Mouse (Mus musculus) ZHBTc4 (cell line): ENCODE results near the gene Fau.

Source experiments
- DNase-seq: peaks from one replicate; pipeline ENCODE4 v3.0.0-alpha.2; 2011; ENCODE audit warnings: low read depth, low spot score

The Fau gene

DNA sequence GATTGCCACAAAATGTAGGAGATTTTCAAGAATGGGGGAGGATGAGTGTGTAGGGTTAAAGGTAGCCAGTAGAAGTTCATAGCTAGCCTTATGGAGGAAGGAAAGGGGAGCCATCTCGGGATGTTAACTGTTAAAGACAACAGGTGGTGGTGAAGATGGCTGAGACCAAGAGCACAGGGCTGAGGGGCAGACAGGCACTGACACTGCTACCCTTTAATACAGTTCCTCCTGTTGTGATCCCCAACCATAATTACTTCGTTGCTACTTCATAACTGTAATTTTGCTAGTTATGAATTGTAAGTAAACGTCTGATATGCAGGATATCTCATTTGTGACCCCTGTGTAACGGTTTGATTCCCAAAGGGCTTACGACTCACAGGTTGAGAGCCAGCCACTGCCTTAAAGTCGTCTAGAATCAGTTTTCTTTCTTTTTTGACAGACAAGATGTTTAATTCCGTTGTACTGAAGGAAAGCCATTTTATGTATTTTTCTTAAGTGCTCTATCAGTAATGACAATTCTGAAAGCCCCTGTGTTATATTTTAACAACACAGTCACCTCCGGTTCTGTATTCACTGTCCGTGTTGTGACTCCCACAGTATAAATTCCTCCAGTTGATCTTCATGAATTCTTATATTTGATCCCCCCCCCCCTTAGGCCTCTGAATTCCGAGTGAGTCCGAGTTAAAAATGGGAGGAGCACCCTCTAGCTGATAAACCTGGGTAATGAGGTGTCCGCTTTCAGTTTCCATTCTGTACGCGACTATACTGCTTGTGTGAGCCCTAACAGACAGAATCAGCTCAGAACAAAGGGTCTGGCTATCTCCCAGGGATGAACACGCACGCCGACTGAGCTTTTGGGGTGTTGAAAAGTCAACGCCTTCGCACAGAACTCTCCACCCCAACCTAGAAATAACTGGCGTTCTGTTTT is 12.0 kb upstream of the Fau start:
- DNase-seq = no peak

DNA sequence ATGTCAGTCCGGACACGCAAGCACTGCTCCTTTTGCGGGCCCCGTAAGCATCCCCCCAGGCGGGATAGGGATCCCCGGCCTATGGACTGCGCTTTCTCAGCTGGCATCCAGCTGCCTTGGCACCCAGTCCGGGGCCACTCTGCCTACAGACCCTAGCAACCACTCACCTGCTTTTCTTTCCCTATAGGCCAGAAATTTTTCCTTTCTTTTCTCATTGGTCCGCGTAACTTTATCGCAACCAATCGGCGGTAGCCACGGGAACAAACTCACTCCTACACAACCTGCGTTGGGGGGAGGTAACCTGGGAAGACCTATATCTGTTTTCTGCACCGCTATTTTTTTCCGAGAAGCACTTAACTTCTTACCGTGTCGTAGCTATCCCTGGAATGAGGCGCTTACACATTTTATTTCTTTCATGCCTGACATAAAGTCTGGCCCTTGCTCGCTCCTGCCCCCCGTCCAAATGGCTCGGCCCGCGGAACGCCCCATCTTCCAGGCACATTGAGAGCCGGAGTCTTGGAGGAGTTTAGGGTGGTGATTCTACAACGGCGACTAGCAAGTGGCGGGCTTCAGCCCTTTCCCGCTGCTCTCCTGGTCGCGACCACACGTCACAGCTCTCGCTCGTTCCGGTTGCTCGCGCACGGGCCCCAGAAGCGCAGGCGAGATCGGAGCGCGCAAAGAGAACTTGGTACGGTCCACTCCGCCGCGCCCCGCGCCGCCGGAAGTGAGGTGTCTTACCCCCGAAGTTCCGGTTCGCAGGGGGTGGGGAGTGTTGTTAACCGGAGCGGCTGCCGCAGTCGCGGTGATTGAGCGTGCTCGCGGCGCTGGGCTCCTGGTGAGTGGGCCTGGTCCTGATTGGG is 11.1 kb upstream of the Fau start, which contains the start of gene Syvn1:
Syvn1 (plus strand) TSS at position 283 of the 860 bp plus-strand sequence.
- DNase-seq = peak; percentile 95

DNA sequence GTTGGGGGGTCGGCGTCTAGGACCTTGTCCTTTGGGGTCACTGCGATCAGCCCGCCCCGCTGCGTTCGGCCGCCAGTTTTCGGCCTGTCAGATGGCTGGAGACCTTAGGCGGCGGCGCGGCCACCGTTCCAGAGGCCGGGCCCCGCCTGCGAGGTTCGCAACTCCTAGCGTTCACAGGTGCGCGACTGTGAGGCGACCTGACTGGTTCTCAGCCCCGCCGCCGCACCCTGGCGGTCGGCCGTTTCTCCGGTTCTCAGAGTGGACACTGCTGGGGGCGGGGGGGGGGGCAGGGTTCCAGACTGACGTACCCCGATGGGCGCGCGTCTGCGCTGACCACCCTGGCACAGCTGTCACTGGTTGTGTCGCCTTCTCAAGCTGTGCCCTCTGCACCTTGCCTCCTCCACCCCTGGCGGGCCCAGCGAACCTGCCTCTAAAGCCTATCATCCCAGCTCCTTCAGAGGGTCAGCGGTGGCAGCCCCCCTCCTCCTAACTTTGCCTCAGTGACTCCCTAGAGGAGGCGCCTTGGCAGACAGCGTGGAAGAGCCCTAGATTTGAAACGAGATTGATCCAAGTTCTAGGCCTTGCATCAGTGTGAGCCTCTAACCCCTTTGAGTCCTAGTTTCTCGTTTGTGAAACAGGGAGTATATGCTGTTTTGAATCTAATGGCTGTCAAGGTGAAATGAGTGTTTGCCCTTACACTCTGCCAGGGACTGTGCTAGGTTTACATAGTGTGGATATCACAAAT is 10.3 kb upstream of the Fau start:
- DNase-seq = no peak

GRCm38 (mm10) chr19:6047899-6048166 is 9.8 kb upstream of the Fau start:
- DNase-seq = no peak

- DNase-seq = no peak
These were observed 8.8 kb upstream of the Fau start for GRCm38 (mm10) chr19:6048681-6049410.

DNA sequence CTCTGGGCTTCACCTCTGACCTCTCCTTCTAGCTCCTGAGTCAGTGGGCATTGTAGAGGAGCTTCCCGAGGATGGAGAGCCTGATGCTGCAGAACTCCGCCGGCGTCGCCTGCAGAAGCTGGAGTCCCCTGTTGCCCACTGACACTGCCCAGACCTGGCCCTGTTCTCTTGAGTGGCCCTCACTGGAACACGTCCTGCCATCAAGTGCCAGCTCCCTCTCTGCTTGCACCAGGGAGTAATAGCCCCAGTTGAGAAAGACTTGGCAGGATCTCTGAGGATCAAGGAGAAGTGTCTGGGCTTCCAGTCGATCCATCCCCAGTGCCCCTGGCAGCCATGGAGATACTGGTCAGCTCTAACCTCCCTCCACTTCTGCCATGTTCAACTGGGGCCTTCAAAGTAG is 5.1 kb upstream of the Fau start:
- DNase-seq = peak; percentile 0

DNA sequence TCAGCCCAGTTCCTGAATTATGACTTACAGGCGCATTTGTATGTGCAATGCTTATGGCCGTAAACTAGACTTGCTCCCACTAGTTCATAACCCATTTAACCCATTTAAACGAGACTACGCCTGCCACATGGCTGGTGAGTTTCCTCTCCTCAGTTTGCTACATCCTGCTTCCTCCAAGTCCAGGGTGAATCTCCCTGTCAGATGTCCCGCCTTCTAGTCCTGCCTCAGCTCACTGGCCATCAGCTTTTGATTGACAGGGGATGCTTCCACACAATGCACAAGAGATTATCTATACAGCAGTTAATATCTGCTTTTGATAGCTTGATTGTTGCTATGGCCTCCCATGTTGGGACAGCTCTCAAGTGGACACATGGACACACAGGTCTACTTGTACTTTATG is 3.3 kb upstream of the Fau start:
- DNase-seq = no peak

- DNase-seq = no peak
These were observed 948 bp upstream of the Fau start for GRCm38 (mm10) chr19:6056696-6057095.

GRCm38 (mm10) chr19:6058513-6058912 is 869 bp downstream of the Fau start:
- no peak for DNase-seq

DNA sequence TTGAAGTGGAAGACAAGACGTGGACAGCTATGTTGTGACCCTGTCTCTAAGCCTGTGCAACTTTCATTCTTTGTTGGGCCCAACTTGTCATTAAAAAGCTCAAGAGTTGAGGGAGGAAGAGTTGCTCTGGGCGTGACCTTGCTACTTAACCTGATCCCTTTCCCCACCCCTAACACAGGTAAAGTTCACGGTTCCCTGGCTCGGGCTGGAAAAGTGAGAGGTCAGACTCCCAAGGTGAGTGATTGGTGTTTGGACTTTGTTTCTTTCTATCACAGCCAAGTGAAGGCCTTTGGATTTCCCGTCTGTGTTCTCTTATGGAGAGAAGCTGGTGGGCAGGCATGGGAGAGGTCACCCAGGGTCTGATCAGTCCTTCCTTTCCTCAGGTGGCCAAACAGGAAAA is 1.3 kb downstream of the Fau start:
- no peak for DNase-seq

DNA sequence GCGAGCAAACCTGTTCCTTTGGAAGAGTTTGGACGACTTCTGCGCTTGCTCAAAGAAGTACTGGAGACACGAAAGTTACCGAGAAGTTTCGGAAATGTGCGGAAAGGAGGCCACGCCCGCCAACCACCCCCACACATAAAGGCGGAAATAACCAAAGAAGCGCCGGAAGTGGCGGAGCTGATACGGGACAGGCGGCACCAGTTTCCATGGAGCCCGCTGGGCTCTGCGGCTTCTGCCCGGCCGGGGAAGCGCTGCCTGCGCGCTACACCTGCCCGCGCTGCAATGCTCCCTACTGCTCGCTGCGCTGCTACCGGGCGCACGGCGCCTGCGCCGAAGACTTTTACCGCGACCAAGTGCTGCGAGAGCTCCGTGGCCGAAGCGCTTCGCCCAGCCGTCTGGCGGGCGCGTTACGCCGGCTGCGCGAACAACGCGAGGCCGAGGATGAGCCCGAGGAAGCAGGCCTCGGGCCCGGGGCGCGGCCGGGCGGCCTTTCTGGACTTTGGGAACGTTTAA is 3.4 kb downstream of the Fau start, which contains the start of gene Znhit2:
Znhit2 (plus strand) TSS at position 172 of the 513 bp plus-strand sequence.
- peak; percentile 96 for DNase-seq

DNA sequence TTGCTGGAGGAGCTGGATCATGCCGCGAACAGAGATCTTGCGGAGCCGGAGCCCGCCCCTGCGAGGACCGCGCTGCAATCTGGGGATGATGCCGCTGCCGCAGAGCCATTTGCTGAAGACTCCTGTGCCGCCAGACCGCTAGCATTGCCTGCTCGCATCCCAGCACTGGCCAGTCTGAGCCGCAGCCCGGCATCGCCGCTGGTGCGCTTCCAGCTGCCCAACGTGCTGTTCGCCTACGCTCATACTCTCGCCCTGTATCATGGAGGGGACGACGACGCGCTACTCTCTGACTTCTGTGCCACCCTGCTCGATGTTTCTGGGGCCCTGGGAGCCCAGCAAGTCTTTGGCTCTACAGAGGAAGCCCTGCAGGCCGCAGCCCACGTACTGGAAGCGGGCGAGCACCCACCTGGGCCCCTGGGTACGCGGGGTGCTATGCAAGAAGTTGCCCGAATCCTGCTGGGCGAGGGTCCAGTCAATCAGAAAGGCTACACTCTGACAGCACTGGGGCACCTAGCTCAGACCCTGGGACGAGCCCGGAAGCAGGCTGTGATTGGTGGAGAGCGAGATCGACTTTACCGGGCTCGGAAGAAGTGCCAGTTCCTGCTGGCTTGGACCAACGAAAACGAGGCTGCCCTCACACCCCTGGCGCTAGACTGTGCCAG is 4.1 kb downstream of the Fau start:
- peak; percentile 59 for DNase-seq

DNA sequence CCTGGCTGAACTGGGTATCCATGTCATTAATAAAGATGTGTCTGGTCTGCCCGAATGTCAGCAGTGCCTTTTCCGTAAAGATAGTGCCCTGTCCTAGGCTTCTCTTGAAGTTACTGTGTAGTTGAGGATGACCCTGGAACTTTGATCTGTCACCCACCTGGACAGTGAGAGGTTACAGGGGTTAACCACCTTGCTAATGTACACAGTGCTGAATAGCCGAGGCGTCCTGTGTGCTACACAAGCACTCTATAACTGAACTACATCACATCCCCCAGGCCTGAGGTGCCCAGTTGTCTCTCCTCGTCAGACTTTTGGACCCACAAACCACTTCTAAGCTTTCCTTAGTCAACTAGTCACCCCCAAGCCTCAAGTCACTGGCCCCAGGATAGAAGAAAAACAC is 4.8 kb downstream of the Fau start:
- DNase-seq = no peak

DNA sequence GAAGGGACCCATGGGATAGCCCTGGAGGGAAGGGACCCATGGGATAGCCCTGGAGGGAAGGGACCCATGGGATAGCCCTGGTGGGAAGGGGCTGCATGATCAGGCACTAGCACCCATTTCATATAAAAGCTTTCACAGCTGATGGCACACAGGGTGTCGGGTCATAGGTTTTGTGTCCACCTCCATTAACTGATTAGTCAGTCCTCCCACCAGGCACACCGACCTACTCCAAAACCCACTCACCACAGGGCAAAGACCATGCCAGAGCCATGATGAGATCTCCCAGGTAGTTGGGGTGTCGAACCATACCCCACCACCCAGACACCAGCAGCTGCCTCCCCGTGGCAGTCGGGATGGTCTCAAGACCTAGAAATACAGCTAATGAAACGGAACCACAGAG is 5.4 kb downstream of the Fau start:
- no peak for DNase-seq

GRCm38 (mm10) chr19:6066571-6066970 is 8.9 kb downstream of the Fau start:
- no peak for DNase-seq

- DNase-seq = peak; percentile 96
These were observed 9.5 kb downstream of the Fau start for GRCm38 (mm10) chr19:6067011-6067723.

DNA sequence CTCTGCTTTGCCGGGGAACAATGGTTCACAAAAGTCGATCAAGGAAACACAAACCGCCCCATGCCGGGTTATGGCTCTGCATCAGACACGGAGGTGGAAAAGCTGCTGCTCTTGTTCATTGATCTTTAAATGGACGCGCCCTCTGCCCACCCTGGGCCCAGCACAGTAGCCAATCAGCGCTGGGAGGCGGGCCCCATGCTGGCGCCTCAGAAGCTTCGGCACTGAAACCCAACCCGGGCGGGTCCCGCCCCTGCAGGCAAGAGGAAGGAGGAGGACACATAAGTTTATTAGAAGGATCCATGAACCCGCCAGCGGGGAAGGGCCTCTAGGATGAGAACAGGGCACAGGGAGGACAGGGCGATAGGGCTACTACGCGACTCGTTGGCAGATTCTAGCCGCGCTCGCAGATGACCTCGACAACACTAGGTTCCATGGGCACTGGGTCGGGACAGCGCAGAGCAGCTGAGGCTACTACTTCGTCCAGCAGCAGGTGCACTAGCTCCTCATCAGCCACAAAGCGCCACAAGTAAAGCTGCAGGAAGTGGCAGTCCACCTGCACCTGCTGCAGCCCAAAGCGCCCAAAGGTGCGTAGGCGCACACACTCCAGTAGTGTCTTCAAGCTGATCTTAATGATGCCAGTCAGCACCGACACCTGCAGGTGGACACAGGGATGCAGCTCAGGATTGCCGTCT is 10.2 kb downstream of the Fau start, which contains the start of gene Tm7sf2:
Tm7sf2 (minus strand) TSS at position 650 of the 692 bp plus-strand sequence.
- peak; percentile 96 for DNase-seq

DNA sequence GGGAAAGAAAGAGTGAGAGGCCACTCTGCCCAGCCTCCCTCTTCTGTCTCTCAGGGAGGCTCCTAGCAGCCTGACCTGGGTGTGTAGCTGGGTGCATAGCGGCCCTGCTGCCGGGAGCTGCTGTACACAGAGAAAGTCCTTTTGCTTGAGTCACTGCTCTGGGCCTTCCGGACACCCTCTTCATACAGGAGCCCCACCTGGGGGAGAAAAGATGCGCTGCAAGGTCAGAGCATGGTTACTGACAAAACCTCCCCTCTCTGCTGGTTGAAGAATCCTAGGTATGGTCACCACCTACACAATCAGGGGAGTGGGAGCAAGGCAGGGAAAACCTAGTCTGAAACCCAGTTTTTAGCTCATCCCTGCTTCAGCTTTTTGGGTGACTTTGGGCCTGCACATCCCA is 11.3 kb downstream of the Fau start:
- no peak for DNase-seq

- no peak for DNase-seq
These were observed 12.2 kb downstream of the Fau start for GRCm38 (mm10) chr19:6069851-6070250.
